Mouse (Mus musculus): ENCODE measurements around the gene Zfand3.

GRCm38 (mm10) chr17:30180197-30180596, 175.7 kb downstream of the Zfand3 start:
- TF ChIP-seq CTCF (IDR thresholded peaks at IDR 0.05; ENCODE audit: low read depth) (no peak), EP300 (IDR thresholded peaks at IDR 0.05; ENCODE audit: low read depth) (no peak)

Data from liver, embryonic 14.5 days (tissue).